Mouse (Mus musculus): ENCODE measurements around the gene Mtus2.

The Mtus2 gene

DNA sequence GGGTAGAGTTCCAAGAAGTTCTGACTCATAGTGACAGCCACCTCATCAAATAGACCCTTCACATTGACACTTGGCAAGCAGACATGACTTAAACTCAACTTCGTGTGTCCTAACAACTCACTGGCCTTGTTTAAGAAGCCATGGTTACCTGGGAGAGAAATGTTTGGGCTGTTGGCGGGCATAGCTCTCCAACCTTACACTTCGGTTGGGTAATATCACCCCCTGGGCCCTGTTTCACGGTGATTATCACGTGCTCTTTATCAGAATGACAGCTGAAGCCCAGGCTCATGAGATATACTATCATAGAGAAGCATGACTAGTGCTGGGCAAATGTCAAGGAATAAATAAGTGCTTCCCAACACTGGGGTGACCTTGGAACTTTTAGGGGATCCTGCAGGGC lies 323.2 kb downstream of the Mtus2 start:
- no peak for DNase-seq (ENCODE audit: low spot score in 2 of 2)

DNA sequence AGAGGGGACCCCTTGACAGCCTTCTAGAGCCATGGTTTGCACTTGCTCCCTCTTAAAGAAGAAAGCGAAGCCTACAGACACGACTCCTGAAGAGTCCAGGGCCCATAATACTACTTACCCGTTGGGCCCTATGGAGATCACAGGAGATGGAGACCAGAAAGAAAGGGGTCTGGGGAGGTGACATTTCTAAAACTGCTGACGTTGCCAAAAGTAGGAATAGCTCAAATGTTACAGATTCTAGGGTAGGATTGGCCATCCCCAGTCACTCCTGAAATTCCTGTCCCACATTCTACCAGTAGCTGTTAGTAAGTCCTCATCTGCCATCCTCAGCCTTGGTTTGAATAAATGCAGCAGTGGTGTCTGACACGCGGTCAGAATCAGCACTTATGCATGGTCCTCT lies 325.0 kb downstream of the Mtus2 start:
- no peak for DNase-seq (ENCODE audit: low spot score in 2 of 2)

DNA sequence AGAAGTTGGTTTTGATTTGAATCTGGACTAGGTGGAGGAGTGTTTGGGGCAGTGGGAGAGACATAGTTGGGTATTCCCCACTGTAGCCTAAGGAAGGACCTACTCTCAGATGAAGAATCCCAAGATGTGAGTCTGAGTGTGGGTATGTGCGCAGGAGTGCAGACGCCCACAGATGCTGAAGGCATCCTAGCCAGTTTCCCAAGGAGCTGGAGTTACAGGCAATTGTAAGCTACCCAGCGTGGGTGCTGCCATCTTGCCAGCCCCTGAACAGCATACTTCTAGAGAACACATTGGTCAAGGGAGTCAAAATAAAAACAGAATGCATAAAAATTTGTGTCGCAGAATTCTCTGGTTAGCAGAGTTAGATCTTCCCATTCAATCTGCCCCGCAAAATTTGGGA lies 325.5 kb downstream of the Mtus2 start:
- DNase-seq (ENCODE audit: low spot score in 2 of 2) = peak in 1 of 2 experiments; percentile 40

DNA sequence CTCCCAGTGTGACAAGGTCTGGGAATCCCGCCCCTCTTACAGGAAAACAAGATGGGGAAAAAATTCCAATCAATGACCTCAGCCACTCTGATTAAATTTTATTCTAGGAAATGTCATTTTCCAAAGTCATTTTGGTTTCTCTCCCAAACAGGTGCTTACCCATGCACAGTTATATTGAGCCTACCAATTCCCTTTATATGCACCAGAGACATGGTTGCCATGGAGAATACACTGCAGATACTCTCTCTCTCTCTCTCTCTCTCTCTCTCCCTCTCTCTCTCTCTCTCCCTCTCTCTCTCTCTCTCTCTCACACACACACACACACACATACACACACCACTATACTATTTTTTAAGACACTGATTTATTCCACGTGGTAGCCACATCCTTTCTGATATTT lies 326.1 kb downstream of the Mtus2 start:
- DNase-seq (ENCODE audit: low spot score in 2 of 2) = no peak

DNA sequence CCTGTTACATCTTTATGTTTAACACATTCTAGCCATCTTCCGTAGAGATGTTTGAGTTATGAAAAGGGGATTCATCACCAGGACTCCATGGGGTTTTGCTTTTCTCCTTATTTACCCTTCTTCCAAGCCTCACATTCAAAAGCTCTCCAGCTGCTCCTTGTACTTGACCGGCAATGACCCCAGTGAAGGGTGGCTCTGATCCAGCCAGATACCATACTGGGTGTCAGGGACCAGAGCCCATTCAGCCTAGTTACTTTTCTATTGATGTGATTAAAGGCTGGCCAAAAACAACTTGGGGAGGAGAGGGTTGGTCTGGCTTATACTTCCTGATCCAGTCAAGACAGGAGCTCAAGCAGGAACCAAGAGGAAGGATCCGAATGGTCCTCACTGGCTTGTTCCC lies 326.5 kb downstream of the Mtus2 start:
- peak in 1 of 2 experiments; percentile 57 for DNase-seq (ENCODE audit: low spot score in 2 of 2)

DNA sequence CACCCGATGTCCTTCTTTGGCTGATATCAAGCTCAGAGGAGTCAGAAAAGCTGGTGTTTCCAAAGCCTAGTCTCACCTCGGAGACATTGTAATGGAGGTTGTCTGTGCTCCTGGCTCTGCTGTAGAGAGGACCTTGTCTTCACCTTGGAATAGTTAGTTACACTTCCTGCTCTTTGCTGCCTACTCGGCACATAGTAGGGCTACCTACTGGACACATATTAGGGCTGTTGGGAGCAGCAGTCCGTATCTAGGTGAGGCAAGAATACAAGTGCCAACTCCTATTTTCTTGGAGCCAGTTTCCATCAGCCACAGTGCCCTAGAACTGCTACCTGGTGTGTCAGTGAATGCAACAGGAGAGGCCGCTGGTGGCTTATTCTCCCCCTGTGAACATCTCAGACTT lies 330.4 kb downstream of the Mtus2 start:
- DNase-seq (ENCODE audit: low spot score in 2 of 2) = no peak

DNA sequence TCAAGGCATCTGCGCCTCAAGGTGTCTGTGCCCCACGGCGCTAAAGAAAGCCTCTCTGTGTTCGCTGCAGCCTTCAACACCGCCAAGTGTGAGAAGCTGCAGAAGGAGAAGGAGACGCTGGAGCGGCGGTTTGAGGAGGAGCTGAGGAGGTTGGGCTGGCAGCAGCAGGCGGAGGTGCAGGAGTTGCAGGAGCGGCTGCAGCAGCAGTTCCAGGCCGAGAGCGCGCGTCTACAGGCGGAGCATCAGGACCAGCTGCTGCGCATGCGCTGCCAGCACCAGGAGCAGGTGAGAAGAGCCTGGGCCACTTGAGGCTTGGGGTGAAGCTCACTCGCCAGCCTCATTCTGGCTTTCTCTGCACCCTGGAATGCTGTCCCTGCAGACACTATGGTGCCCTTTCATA lies 331.7 kb downstream of the Mtus2 start:
- DNase-seq (ENCODE audit: low spot score in 2 of 2) = peak in 1 of 2 experiments; percentile 32

DNA sequence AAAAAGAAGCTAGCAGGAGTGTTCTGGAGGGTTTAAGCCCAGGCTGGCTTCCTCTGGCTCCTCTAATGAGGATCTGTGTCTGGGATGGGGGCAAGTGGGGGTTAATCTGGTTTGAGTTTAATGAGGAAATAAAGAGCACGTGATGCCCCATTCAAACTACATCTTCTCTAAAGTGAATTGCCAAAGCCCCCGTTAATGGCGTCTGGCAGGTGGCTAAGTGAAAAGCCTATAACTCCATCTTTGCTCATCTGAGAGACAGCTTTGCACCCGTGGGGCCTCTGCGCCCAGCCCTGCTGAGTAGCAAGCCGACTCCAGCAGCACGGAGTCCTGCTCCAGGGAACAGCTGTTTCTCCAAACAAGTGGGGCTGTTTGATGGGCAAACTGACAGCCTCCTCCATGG lies 332.8 kb downstream of the Mtus2 start:
- no peak for DNase-seq (ENCODE audit: low spot score in 2 of 2)

DNA sequence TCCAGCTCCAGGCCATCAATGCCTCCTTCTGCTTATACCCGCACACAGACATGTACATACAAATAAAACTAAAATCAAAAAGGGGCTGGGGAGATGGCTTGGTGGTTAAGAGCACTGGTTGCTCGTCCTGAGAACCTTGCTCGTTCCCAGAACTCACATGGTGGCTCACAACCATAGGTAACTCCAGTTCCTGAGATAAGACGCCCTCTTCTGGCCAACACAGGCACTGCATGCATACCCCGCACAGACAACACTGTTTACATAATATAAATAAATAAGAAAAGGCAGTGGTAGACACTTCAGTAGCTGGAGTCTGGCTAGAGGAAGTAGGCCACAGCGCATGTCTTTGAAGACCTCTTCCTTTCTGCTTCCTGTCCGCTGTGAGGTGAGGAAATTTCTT lies 335.7 kb downstream of the Mtus2 start:
- DNase-seq (ENCODE audit: low spot score in 2 of 2) = no peak

DNA sequence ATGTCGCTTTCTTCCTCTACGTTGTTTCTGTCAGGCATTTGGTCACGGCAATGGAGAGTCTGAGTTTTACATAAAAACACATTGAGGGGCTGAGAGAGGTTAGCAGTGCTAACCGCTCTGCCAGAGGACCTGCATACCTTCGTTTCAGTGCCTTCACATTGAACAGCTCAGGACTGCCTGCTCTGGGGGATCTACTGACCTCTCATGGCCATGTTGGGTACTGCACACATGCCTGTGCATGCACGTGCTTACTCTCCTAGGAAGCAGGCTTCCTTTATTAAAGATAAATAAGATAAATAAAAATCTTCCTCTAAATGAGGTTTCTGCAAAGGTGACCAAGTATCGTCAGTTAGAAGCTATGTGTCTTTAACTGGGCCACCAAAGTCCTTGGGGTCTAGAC lies 336.2 kb downstream of the Mtus2 start:
- DNase-seq (ENCODE audit: low spot score in 2 of 2) = peak; percentile 46 to 61

DNA sequence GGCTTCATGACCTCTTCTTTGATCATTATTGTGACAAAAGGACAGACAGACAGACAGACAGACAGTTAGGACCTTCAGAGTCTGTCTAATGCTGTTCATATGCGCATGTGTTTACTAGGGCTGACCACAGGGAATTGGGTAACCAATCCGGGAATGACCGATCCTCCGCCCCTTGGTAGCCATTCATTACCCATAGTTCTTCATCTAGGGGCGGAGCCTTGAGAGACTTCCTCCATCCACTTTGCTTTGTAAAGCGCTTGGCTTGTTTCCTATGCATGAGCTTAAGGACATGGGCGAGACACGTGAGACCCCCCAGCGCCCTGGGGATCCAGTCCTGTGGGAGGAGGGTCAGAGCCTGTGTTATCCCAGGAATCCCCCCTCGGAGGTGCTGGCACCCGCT lies 345.8 kb downstream of the Mtus2 start:
- no peak for DNase-seq (ENCODE audit: low spot score in 2 of 2)

DNA sequence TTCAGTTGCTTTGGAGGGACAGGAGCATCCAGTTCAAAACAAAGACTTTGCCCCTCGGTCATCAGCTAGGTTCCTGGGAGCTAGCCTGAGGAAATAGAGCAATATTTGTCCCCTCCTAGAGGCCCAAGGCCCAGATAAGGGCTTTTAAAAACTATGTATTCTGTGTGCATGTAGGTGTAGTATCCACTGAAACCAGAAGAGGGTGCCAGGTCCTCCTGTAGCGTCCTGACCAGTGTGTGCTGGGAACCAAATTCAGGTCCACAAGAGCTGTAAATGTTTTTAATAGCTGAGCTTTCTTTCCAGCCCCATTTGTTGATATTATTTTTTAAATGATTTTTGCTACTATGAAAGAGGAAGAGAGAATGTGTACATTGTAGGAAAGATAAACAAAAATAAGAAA lies 347.0 kb downstream of the Mtus2 start:
- peak in 1 of 2 experiments; percentile 10 for DNase-seq (ENCODE audit: low spot score in 2 of 2)

DNA sequence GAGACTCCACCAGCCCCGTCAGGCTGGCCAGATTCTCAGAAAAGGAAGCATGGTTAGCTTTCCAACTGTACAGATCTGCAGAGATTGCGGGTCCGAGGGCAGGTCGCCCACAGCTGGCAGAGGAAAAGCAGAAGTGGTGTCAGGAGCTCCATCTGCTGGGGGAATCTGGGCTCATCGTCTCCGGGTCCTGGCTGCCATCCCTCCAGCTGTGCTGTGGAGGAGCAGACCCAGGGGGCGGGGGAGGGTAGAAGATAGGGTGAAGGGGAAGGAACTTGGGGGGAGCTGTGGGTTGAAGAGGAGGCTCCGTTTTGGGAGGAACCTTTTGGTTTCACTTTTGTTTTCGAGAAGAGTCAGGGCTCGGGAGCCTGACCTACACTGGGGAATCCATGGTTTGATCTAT lies 353.7 kb downstream of the Mtus2 start:
- peak in 1 of 2 experiments; percentile 18 for DNase-seq (ENCODE audit: low spot score in 2 of 2)

DNA sequence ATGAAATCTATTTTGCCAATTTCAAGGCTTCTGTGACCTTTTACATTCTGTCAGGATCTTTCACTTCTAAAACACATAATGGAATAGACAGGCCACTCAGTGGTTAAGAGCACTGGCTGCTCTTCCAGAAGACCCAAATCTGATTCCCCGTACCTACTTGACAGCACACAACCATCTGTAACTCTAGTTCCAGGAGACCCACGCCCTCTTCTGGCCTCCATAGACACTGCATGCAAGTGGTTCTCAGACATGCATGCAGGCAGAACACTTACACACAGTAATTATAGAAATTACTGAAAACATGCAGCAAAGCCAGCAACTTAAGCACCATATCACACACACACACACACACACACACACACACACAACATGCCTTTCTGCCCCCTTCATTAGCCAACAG lies 355.3 kb downstream of the Mtus2 start:
- peak in 1 of 2 experiments; percentile 29 for DNase-seq (ENCODE audit: low spot score in 2 of 2)

DNA sequence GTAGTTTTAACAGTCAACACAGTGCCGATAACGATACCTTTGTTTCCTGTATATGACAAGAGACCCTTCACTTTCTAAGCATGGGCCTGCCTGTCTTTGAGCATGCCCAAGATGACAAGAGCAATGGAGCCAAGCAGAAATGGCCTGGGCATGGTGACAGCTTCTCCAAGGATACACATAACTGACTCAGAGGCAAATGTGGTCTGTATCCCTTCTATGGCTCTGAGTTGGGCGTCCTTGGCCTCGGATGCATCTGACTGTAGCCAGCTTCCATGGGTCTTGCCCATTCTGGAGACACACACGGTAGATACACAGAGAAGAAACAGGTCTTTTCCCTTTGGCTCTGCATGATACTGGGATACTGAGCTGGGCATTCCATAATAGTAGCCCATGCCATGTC lies 357.8 kb downstream of the Mtus2 start:
- no peak for DNase-seq (ENCODE audit: low spot score in 2 of 2)

DNA sequence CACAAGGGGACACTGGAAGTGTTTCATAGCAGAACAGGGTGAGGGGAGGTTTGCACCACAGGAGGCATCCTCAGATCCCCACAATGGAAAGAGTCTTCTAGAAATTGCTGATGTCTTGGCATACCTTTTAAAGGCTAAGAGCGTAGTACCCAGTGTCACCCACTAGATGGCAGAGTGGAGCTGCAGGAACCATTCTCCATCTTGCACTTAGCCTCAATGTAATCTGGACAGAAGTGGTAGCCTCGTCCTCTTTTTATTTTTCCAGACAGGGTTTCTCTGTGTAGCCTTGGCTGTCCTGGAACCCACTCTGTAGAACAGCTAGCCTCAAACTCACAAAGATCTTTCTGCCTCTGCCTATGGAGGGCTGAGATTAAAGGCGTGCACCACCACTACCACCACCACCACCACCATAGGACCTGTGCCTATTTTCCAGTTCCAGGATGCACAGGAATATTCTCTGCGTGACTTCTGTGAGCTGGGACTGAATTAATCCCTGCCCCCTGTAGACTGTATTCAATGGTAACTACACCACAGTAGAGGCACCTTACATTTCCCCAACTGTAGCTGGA lies 368.3 kb downstream of the Mtus2 start:
- peak; percentile 54 to 70 for DNase-seq (ENCODE audit: low spot score in 2 of 2)

DNA sequence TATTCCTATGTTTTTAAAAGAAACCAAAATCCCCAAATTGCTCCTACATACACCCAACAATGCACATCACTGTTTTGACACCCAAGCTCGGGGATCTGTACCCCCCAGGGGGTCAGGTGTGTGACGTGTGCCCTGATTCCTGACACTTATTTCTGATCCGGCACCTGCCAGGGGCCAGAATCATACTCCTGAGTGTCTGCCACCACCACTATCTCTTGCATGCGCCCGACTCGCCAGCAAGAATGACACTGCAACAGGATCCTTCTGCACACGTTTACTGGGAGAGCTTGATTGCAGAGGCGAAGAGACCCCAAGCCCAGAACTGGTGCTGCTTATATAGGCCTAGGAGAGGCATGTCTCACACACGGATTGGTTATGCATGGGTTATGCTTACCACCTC lies 369.2 kb downstream of the Mtus2 start:
- peak in 1 of 2 experiments; percentile 18 for DNase-seq (ENCODE audit: low spot score in 2 of 2)

DNA sequence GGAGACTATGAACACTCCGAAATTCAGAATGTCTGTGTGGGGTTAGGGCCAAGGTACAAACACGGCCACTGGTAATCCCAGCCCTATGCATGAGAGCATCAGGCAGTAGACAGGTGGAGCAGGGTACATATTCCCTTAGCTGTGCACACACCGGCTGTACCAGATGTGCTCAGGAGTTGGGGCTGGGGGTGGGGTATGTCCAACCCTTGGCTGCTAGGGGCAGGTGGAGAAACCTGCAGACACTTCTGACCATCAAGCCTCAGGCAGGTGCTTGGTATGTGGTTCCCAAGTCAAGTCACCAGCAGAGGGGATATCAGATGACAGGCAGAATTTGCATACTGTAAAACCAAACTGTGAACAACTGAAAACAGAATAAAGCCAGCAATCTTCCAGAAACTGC lies 371.9 kb downstream of the Mtus2 start:
- peak in 1 of 2 experiments; percentile 19 for DNase-seq (ENCODE audit: low spot score in 2 of 2)

DNA sequence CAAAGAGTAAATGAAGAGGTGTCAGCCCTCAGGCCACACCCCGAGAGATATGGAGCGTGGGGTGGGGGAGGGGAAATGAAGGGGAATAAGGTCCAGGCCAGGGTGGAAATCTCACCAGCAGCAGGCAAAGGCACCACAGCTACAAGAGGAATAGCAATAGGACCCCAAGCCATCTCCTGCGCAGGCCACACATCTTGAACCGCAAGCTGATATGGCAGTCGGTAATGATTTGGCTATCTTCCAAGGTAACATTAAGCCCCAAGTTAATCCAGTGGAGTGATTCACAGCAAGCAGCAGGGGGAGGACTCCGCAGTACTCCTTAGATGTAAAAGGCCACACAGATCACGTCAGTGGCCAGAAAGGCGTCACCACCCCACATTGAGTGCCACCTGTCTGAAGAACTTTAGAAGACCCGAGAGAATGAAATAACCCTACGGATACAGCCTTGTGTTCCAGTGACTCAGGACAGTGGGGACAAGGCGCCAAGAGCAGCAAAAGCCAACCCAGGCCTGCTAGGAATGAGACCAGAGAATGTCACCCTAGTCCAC lies 374.2 kb downstream of the Mtus2 start:
- DNase-seq (ENCODE audit: low spot score in 2 of 2) = peak in 1 of 2 experiments; percentile 18

DNA sequence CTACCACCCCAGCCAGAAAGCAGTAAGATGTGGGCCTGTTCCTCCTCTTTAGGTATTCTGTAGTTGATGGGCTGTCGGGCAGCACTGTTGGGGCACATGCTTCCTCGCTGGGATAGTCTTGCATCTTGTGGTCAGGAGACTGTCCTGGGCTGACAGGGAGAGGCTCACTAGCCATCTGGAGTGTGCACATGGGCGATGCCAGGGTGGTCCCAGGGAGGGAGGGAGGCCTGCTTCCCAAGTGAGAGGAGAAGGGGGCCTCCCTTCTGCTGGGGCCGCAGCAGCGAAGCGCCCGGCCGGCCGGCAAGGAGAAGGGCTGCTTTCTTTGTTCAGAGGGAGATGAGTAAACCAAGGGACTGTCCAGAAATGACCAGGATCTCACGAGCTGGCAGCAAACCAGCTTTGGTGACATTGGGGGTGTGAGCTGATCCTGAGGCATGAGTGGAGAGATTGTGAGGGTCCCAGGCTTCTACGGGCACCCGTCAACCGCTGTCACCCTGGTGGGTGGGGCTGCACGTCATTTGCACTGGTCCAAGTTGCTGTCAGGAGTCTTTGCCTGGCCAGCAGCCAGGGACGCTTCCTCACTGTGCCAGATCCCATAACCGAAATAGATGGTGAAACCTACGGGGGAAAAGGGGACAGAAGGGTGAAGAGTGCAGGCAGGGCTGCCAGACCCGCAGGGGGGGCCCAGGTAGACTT lies 375.0 kb downstream of the Mtus2 start:
- peak in 1 of 2 experiments; percentile 41 for DNase-seq (ENCODE audit: low spot score in 2 of 2)

DNA sequence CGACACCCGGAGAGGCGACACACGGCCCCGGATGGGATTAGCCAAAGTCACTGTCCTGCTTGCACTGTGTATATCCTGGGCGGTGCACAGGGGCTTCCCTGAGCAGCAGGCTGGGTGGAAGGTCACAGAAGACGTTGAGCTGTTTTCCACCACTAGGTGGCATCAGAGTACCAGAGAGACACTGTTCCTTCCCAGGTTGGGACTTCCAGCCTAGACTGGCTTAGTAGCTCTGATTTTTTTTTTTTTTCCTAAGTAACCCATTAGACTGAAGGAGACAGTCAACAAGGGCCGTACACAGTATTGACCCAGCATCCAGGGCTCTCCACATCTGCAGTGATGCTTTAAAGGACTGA lies 375.5 kb downstream of the Mtus2 start:
- DNase-seq (ENCODE audit: low spot score in 2 of 2) = peak; percentile 68 to 83

DNA sequence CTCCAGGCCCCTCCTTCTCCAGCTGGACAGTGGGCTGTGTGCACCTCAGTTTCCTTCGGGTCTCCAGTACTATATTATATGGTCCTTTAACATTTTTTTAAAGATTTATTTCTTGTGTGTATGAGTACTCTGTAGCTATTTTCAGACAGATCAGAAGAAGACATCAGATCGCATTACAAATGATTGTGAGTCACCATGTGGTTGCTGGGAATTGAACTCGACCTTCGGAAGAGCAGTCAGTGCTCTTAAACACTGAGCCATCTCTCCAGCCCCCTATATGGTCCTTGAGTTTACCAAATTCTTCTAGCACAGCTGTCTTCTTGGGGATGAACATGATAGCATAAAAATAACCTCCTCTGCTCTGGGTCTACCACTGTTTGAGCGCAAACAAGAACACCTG lies 382.0 kb downstream of the Mtus2 start:
- no peak for DNase-seq (ENCODE audit: low spot score in 2 of 2)

DNA sequence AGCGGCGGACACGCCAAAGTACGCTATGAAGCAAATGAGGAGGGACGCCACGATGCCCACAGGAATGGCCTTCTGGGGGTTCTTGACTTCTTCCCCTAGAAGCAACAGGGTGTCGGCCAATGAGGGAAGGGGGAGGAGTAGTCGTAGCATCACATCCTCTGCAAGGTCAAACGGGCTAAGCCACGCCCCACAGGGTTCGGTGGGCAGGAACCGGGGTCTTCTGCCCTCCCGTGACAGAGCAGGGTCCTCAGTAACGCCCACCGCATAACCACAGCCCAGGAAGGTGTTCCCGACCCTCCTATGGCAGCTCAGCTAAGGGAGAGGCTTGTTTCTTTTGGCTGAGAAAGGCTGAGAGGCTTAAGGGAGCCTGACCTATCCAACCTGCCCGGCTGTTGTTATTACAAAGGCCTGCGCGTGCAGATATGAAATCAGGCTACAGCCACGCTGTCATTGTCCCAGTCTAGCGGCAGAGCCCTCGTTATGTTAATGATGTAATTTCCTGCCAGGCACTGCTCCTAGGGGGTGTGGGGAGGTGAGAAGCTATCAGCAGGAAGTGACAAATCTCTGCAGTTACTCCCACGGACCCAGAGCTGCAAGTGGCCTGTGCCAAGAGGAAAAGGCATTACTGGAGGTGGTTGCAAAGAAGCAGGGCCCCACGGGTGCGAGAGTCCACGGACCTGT lies 385.1 kb downstream of the Mtus2 start:
- peak in 1 of 2 experiments; percentile 35 for DNase-seq (ENCODE audit: low spot score in 2 of 2)

Data from right cerebral cortex, postnatal 10 days (tissue).